Mouse (Mus musculus) kidney, adult 11 months (tissue): ENCODE results near the gene BC049352.
A peak's percentile ranks its signal among the peaks of the same experiment; 100 is the strongest.

ENCODE experiments used
- DNase-seq: peaks from one replicate; pipeline ENCODE4 v3.0.0; 2022

BC049352 gene

GRCm38 (mm10) chr9:45181770-45182169, at the start of gene BC049352:
TSS of gene BC049352 (plus strand) at chr9:45182007.
- peak; percentile 80 for DNase-seq

GRCm38 (mm10) chr9:45133484-45134310, 48.1 kb upstream of the BC049352 start:
- DNase-seq: peak; percentile 70

GRCm38 (mm10) chr9:45136442-45137169, 45.2 kb upstream of the BC049352 start:
- peak; percentile 45 for DNase-seq

GRCm38 (mm10) chr9:45138191-45139032, 43.4 kb upstream of the BC049352 start, which contains the start of gene Scn4b:
TSS of gene Scn4b (plus strand) at chr9:45138395.
- DNase-seq: peak; percentile 33

- DNase-seq: no peak
These were observed 42.7 kb upstream of the BC049352 start for GRCm38 (mm10) chr9:45139082-45139481.

GRCm38 (mm10) chr9:45140945-45141344, 40.9 kb upstream of the BC049352 start:
- DNase-seq: no peak

- DNase-seq: peak; percentile 89
These were observed 39.1 kb upstream of the BC049352 start for GRCm38 (mm10) chr9:45142686-45143085.

GRCm38 (mm10) chr9:45145533-45146266, 36.1 kb upstream of the BC049352 start:
- DNase-seq: peak; percentile 36

GRCm38 (mm10) chr9:45146267-45146597, 35.6 kb upstream of the BC049352 start:
- DNase-seq: peak; percentile 59

- DNase-seq: no peak
These were observed 30.9 kb upstream of the BC049352 start for GRCm38 (mm10) chr9:45150933-45151332.

GRCm38 (mm10) chr9:45153361-45153760, 28.4 kb upstream of the BC049352 start:
- no peak for DNase-seq

- no peak for DNase-seq
These were observed 13.9 kb upstream of the BC049352 start for GRCm38 (mm10) chr9:45167903-45168302.

- no peak for DNase-seq
These were observed 11.7 kb upstream of the BC049352 start for GRCm38 (mm10) chr9:45170150-45170549.

GRCm38 (mm10) chr9:45171073-45171610, 10.7 kb upstream of the BC049352 start:
- DNase-seq: no peak

- no peak for DNase-seq
These were observed 8.3 kb upstream of the BC049352 start for GRCm38 (mm10) chr9:45173475-45173874.

GRCm38 (mm10) chr9:45179282-45179681, 2.5 kb upstream of the BC049352 start:
- no peak for DNase-seq

GRCm38 (mm10) chr9:45182521-45182920, 714 bp downstream of the BC049352 start:
- DNase-seq: peak; percentile 35

GRCm38 (mm10) chr9:45183266-45183665, 1.5 kb downstream of the BC049352 start:
- no peak for DNase-seq

- no peak for DNase-seq
These were observed 3.4 kb downstream of the BC049352 start for GRCm38 (mm10) chr9:45185250-45185649.

- no peak for DNase-seq
These were observed 7.1 kb downstream of the BC049352 start for GRCm38 (mm10) chr9:45188570-45189563.

- no peak for DNase-seq
These were observed 7.9 kb downstream of the BC049352 start for GRCm38 (mm10) chr9:45189661-45190174.
